Mouse (Mus musculus): ENCODE data around the gene Rep15.

The Rep15 gene

DNA sequence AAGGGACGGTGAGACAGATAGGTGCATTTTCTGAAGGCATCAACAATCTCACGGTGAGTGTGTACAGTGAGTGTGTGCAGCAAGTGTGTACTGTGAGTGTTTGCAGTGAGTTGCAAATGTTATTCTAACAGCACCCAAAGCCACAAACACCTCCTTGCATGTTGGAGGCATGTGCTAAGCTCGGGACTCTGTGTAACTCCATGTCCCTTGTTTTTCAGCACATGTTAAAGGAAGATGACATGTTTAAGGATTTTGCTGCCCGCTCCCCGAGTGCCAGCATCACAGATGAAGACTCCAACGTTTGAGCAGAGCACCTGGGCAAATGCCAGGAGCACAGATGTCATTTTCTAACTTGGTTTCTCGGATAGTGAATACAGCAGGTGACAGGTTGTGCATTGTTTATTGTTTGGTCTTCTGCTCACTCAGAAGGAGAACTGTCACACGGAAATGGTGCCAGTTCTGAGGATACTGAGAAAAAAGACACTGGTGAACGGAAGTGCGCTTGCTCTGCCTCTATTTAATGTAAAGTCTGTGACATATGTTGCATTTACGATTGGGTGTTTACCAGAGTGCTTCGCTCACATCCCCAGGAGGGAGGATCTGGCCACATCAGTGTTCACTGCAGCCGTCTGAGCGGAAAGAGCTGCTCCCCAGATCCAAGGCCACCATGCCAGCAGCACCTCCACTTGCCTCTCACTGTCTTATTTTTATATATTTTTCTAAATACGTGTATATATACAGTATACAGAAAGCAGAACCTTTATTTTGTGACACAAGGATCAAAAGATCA is 2.1 kb upstream of the Rep15 start:
- no peak for DNase-seq

DNA sequence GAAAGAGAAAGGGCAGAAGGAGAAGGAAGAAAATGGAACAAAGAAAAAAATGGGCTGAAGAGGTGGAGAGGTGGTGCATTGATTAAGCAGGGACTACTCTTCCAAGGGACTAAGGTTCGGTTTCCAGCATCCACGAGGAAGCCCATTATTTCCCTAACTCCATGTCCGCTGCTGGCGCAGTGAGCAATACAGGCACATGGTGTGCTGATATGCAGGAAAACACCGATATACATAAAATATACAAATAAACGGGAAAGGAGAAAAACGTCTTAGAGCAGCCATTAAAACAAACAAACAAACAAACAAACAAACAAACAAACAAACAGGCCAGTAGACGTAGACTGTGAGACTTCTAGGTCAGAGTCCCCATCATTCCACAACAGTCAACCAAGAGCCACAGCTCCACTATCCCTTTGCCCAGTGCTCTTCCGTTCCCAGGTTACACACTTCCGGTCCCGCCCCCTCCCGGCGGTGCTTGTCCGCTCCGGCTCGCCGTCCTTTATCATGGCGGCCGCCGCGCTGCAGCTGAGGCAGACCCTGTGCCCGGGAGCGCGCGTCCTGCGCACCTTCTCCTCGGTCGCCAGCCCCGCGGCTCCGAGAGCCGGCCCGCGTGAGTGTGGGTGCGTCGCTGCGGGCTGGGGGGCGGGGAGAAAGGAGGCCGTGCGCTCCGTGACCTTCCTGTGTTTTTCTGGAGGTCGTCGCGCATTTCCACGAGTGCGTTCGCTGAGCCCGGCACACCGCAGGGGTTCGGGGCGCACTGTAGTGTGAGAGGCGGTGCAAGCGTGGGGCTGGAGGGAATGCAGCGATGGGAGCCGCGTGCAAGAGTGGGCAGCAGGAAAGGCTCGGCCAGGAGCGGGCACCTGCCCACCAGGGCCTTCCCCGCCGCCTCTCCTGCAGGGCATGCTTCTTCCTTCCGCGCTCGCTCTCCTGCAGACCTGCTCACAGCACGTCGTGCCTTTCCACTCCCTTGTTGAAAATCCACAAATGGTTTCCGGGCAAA is 10.2 kb downstream of the Rep15 start, which contains the start of gene Mrps35:
Gene Mrps35 (plus strand): TSS at position 474 of the 1,000 bp plus-strand sequence.
- peak; percentile 94 for DNase-seq

DNA sequence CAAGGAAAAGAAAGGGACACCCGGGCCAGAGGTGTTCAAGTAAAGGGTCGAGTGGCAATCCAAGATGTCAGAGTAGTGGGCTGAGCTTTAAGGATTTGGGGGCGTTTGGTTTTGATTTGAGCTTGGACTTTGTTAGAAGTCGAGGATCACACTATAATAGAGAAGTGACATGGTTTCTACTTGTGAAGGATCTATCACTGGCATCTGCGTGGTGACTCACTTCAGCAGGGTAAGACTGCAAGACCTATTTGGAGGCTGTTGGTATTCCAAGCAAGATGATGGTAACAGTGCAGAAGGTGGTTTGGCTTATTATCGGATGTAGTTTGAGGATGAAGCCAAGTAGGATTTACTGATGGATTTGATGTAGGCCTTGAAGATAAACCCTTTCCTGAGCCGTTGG is 11.2 kb downstream of the Rep15 start:
- DNase-seq, result no peak

DNA sequence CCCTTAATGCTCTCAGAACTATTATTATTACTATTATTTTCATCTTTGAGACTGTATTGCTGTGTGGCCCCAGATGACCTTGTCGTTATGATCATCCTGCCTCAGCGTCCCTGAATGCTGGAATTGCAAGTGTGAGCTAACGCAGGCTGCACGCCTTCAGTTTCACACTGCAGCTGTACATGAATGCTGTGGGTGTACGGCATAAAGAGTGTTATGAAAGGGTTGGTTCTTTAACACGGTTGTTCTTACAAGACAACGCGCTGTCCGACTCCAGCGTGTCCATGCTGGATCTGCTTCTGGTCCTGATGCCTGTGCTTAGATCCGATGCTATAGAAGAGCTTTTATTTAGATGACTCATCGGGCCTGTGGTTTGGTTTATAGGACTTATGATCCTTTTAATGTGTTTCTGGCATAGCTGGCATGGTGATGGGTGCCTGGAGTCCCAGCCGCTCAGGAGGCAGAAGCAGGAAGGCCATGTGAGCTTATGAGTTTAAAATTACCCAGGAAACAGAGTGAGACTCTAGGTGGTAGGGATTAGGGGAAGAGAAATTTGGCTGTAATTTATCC is 16.9 kb downstream of the Rep15 start:
- no peak for DNase-seq

DNA sequence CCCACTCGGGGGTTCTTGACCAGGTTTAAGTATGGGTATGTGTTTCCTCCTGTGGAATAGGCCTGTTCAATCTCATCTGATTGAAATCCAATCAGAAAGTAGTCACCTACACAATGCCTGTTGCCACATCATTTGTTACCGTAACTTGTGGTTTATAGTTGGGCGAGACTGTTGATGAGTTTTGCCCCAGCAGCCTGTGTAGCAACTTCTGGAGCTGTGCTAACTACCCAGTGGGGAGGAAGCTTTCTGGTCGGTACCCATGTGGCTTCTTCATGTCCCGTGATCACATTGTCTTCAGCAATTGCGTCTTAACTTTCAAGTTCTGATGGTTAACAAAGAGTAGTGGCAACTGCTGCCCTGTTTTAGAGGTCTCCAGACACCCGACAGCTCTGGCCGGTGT is 19.3 kb downstream of the Rep15 start:
- no peak for DNase-seq

DNA sequence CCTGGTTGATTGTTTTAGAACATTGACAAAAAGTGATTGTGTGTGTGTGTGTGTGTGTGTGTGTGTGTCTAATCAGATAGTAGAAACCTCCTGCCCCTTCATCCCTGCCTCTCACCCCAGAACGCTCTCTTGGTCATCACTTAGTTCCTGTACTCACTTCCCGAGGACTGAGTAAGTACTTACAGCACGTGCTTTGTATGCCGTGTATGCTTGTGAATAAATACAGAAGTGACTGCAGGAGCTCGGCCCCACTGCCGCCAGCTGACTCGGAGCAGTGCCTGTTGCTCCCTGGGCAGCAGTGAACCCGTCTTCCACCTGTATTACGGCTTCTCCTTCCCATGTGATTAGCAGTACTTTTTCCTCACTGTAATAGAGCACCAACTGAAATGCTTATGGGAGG is 20.1 kb downstream of the Rep15 start:
- DNase-seq, result no peak

DNA sequence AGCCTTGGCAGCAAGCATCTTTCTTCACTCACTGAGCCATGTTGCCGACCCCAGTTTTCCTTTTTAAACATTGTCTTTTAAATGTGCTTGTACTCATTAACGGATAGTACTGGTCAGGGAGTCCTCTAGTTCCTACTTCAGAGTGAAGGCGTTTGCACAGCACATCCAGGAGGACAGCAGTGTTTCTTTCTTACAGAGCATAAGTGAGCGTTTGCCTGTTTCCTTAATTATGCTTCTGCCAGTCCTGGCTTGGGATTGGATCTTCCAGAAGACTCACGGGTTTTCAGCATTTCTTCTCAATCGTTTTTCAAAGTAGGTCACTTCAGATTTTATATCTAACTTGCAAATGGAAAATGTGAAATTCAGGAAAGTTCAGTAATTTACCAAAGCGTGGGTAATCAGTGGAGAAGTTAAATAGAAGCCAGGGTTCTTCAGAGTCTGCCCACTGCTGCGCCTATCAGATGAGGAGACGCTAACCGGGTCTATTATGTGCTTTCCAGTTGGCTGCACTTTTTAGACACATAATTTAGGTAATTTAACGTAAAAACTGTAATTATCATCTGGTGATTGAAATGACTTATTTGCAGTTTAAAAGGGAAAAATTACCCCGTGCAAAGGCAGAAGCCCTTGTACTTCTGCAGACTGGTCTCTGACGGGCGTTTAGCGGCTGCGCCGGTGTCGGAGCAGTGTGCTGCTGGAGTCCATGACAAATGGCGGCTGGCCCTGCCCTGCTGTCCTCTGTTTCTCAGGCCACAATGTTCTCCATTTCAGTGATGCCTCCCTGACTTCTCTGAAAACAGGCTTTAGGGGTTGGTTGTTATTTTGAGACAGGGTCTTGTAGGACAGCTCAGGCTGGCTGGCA is 21.6 kb downstream of the Rep15 start:
- no peak for DNase-seq

DNA sequence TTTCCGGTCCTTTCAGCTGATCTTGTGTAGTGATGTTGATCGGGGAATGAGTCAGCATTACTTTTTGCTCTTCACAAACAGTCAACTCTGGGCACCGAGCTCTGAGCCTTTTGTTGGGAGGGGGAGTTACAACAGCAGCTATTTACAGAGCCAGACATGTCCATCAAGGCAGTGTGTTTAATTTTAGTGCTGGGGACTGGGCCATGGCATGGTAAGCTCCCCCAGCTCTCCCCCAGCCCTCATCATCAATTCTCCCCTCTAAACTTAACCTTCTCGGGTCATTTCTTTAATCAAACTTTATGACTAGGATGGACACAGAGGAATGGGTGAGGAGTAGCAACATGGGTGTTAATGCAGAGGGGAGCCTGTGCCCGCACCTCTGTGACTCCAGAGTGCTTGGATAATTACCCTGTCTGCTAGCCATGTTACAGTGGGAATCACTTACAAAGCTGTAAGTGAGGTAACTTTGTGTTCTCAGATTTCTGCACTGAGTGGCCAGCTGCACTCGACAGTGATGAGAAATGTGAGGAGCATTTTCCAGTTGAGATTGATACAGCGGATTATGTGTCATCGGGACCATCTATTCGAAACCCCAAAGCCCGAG is 23.1 kb downstream of the Rep15 start:
- no peak for DNase-seq

DNA sequence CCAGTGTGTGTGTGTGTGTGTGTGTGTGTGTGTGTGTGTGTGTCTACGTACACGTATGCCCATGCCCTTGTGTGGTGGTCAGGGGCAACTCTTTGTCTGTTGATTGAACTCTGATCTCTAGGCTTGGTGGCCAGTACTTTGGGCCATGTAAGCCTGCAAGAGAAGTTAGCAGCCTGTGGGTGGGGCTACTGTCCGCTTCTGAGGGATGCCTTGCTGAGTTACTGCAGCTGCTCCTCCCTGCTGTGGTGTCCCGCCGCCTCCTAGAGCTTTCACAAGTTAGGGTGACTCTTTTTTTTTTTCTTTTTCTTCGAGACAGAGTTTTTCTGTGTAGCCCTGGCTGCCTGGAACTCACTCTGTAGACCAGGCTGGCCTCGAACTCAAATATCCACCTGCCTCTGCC is 26.9 kb downstream of the Rep15 start:
- DNase-seq, result peak; percentile 68

DNA sequence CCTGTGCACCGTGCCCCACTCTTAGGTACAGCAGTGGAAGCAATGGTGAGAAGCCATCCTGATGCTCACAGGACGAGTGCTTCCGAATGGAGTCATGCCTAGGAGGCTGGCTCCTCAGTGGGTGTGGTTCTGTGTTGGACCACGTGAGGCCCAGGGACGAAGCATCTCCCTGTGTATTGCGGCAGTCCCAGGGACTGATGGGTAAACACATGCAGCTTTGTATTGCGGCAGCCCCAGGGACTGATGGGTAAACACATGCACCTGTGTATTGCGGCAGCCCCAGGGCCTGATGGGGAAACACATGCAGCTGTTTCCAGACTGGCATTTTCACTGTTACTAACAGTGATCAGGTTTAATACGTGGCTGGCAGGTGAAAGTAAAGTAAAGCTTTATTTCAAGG is 29.2 kb downstream of the Rep15 start:
- DNase-seq, result no peak

DNA sequence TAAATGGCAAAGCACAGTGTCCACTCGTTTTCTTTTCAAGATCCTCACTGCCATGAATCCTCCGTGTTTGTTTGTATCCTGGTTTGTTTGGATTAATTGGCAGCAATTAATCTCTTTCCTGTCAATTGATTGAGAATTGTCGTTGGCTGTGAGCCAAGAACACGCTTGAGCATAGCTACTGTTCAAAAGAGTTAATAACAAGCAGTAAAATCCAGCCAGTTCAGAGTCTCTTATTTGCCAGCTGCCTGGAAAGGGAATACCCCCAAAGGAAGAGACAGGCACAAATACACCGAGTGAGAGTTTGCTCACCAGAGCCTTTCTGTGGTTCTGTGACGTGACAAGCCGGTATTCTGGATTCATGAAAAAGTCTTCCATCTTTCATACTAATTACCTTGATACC is 29.6 kb downstream of the Rep15 start:
- DNase-seq, result no peak

DNA sequence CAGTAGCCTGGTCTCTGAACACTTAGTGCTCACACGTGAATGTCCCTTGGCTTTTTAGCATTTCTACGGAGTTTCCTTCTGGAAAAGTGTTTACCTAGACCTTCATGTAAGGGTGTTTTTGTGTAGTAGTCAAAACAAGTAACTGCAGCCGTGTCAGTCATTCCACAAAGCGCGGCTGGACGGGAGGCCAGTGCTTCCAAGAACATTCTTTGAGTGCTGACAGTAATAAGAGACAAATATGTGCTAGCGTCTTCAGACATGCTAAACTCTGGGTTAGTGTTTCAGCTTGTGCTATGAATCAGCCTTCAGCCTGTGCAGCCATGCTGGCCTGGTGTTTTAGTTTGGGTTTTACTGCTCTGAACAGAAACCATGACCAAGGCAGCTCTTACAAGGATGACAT is 30.3 kb downstream of the Rep15 start:
- DNase-seq, result peak; percentile 32

DNA sequence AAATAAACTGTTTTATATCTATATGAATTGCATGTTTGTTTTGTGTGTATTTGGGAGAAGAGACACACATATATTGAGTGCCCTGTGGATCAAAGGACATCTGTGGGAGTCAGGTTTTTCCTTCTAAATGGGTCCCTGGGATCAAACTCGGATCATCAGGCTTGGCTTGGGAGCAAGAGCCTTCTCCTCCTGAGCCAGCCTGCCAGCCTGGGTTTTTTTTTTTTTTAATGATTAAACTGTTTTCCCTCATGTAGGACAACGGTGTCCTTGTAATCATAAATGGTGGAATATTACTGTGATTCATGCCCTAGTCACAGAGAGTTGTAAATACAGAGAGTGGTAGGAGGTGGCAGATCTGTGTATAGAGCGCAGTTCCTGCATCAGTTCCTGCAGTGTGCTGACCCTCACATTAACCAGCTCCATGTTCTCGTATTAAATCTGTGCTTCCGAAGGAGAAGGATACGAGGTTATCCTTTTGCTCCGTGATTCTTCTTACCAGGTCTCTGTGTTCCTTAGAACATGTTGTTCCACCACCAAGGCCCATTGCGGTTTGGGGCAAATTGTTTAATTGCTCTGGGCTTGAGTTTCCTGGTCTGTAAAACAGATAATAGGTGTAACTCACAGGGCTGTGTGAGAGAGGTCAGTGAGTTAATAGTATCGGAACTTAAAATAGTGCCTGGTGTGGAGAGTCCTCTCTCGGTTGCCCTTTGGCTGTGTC is 32.0 kb downstream of the Rep15 start:
- DNase-seq, result no peak

DNA sequence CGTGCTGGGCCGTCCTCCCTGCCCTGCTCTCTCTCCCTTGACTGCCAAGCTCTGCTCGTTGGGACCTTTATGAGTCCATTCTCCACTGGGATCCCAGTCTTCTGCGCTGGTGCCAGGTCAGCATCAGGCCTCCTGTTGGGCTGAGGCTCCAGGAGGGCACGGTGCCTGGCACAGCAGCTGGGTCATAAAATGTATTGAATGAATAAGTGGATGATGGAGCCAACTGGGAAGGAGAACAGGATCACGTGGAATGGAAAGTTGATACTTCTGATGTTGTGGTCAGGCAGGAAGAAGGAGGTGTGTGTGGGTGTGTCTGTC is 32.5 kb downstream of the Rep15 start:
- no peak for DNase-seq

DNA sequence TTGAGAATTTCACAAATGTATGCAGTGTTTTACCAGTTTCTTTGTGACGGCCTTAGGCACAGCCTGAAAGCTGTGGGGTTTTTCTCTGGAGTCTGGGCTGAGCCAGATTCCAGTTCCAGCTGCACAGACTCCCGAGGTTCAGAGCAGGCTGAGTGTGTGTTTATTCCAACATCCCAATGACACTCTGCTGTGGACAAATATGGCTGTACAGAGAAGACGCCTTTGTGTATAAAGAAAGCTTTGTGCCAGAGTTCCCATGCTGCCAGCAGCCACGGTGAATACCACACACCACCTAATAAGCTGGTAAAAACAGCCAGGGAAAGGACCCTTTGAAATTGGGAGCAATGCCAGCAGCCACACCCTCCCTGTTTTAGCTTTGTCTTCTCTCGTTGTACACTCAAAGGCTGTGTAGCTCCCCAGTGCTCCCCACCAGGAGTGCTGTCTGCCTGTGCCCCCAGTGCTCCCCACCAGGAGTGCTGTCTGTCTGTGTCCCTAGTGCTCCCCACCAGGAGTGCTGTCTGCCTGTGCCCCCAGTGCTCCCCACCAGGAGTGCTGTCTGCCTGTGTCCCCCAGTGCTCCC is 43.5 kb downstream of the Rep15 start:
- peak; percentile 60 for DNase-seq

DNA sequence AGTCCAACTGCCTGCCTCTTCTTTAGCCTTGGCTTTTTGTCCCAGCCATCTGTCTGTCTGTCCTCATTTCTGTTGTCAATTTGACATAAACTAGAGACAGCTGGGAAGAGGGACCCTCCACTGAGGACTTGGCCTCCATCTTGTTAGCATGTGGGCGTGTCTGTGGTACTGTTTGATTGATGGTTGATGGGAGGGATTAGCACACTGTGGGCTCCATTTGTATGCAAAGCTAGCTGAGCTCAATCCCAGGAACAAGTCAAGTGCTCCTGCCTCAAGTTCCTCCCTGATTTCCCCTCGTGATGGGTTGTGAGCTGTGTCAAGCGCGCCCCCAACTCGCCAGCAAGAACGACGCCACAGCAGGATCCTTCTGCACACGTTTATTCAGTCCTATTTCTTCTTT is 44.5 kb downstream of the Rep15 start:
- no peak for DNase-seq

DNA sequence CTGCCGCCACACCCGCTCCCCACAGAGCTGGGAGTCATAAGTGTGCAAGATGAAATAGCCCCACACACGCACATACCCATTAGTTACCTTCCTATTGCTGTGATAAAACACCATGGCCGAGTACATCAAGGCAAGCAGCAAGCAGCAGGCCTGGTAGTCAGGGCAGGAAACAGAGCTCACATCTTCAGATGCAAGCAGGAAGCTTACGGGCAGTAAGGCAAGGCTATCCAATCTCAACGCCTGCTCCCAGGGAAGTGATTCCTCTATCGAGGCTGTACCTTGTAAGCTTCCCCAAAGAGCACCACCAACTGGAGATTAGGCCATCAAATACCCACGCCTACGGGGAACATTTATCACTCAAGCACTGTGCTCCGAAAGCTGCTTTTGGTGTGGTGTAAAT is 47.5 kb downstream of the Rep15 start:
- DNase-seq, result no peak

All from lung, postnatal 10 days (tissue).